Mouse (Mus musculus) left cerebral cortex, adult 9 months (tissue): ENCODE measurements around the gene Iars.

Experiments used
- DNase-seq, 2 experiments: peaks; one replicate each; pipeline ENCODE4 v3.0.0; 2022; ENCODE audit warnings: low spot score in 2 of 2

Gene Iars

GRCm38 (mm10) chr13:49681351-49682232, at the start of gene Iars:
TSS of gene Iars (plus strand) at chr13:49682100.
- peak; percentile 96 to 100 for DNase-seq

- no peak for DNase-seq
Observed at GRCm38 (mm10) chr13:49639965-49640364, 41.9 kb upstream of the Iars start.

GRCm38 (mm10) chr13:49642650-49643049, 39.2 kb upstream of the Iars start:
- DNase-seq: no peak

GRCm38 (mm10) chr13:49643669-49644362, 38.1 kb upstream of the Iars start:
- no peak for DNase-seq

- peak in 1 of 2 experiments; percentile 33 for DNase-seq
Observed at GRCm38 (mm10) chr13:49644731-49645529, 37.0 kb upstream of the Iars start.

GRCm38 (mm10) chr13:49646019-49646418, 35.9 kb upstream of the Iars start:
- DNase-seq: no peak

GRCm38 (mm10) chr13:49651136-49651535, 30.8 kb upstream of the Iars start:
- DNase-seq: no peak

- DNase-seq: no peak
Observed at GRCm38 (mm10) chr13:49651781-49652351, 30.0 kb upstream of the Iars start.

GRCm38 (mm10) chr13:49652481-49653179, 29.3 kb upstream of the Iars start, which contains the start of the genes Cenpp and Nol8:
TSS of gene Cenpp (minus strand) at chr13:49652785.
TSS of gene Nol8 (plus strand) at chr13:49653078.
- peak; percentile 95 to 99 for DNase-seq

- no peak for DNase-seq
Observed at GRCm38 (mm10) chr13:49653180-49653541, 28.7 kb upstream of the Iars start.

GRCm38 (mm10) chr13:49677793-49678192, 4.1 kb upstream of the Iars start:
- no peak for DNase-seq

- DNase-seq: no peak
Observed at GRCm38 (mm10) chr13:49682233-49682846, 440 bp downstream of the Iars start.

- DNase-seq: peak in 1 of 2 experiments; percentile 24
Observed at GRCm38 (mm10) chr13:49684266-49684665, 2.4 kb downstream of the Iars start.

GRCm38 (mm10) chr13:49691056-49691455, 9.2 kb downstream of the Iars start:
- DNase-seq: no peak

- DNase-seq: no peak
Observed at GRCm38 (mm10) chr13:49703216-49703779, 21.4 kb downstream of the Iars start.

GRCm38 (mm10) chr13:49706032-49706690, 24.3 kb downstream of the Iars start:
- DNase-seq: no peak

- DNase-seq: no peak
Observed at GRCm38 (mm10) chr13:49708311-49708710, 26.4 kb downstream of the Iars start.

- DNase-seq: no peak
Observed at GRCm38 (mm10) chr13:49712047-49712721, 30.3 kb downstream of the Iars start.

- DNase-seq: no peak
Observed at GRCm38 (mm10) chr13:49719310-49719709, 37.4 kb downstream of the Iars start.
